Mouse (Mus musculus): ENCODE data around the gene Nckipsd. TPM values are rescaled to one million over a fixed set of nuclear protein-coding genes. Genes with fewer than 3 reads are reported as not detected.
A peak's percentile ranks its signal among the peaks of the same experiment; 100 is the strongest.

Gene Nckipsd
- total RNA-seq (2014; rRNA removed) (27.4 and 27.6 TPM in 2 replicates), polyA plus RNA-seq (2015; fragmentation: Nextera tagmentation; extraction: Ambion mirVana) (18.6 and 24.5 TPM in 2 replicates)

DNA sequence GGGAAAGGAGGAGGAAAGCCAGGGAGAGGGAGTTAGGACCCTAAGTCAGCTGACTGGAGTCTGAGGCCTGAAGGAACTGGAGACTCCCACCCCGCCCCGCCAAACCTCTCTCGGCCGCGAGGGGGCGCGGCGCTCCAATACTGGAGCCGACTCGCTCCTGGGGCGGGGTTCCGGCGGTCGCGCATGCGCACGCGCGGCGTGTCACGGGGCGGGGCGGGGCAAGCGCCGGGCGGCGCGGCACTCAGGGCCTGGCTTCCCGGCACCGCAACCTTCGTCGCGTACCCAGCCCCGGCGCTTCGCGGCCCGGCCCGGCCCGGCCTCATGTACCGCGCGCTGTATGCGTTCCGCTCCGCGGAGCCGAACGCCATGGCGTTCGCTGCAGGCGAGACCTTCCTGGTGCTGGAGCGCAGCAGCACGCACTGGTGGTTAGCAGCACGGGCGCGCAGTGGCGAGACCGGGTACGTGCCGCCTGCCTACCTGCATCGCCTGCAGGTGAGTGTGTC, at the start of gene Nckipsd:
Gene Nckipsd (plus strand): TSS at position 206 of the 503 bp plus-strand sequence.
- Histone ChIP-seq H3K4me1 (ENCODE audit: insufficient read depth) (0 out of 2 replicates have a peak, but pooled peaks cover 4% of the 10 kb centered on the region), H3K9ac (peak within 1 kb of the TSS; percentile 83), H3K27ac (ENCODE audit: low read depth, low read length) (peak within 1 kb of the TSS; percentile 75), H3K4me3 (ENCODE audit: low read depth, low read length) (peak within 1 kb of the TSS; percentile 82), H3K4me2 (ENCODE audit: low read depth) (peak within 1 kb of the TSS; percentile 86), H3K36me3 (ENCODE audit: insufficient read depth) (peaks cover 63% of the 10 kb centered on the region), H3K27me3 (ENCODE audit: insufficient read depth, low read length) (no peaks in the 10 kb centered on the region), H3K9me3 (ENCODE audit: low read length) (no peaks in the 10 kb centered on the region)
- 2% methylated on average over 56 of the region's 62 CpGs for WGBS
- DNase-seq (peak; percentile 97), ATAC-seq (peak; percentile 91)
- TF ChIP-seq CTCF (IDR thresholded peaks at IDR 0.05; ENCODE audit: low read depth): peak; percentile 81

DNA sequence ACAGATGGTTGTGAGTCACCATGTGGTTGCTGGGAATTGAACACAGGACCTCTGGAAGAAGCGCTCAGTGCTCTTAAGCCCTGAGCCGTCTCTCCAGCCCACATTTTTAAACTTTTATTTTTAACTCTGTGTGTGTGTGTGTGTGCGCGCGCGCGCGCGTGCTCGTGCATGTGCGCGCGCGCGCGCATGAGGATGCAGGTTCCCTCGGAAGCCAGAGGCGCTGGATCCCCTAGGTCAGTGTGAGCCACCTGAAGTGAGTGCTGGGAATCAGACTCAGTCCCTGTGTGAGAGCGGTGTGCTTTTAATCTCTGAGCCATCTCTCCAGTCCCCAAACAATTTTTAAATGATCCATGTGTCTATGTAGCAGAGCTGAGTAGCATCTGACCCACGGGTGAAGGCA, 49.0 kb upstream of the Nckipsd start:
- H3K36me3 ChIP-seq (ENCODE audit: insufficient read depth): no peaks in the 10 kb centered on the region
- H3K27me3 ChIP-seq (ENCODE audit: insufficient read depth, low read length): no peaks in the 10 kb centered on the region
- H3K4me3 ChIP-seq (ENCODE audit: low read depth, low read length): no peak overlapping the region
- no peak overlapping the region for H3K27ac ChIP-seq (ENCODE audit: low read depth, low read length)
- no peak for ATAC-seq
- H3K4me2 ChIP-seq (ENCODE audit: low read depth): no peak overlapping the region
- TF ChIP-seq CTCF (IDR thresholded peaks at IDR 0.05; ENCODE audit: low read depth): no peak
- H3K9me3 ChIP-seq (ENCODE audit: low read length): no peaks in the 10 kb centered on the region
- no peak for DNase-seq
- H3K9ac ChIP-seq: no peak overlapping the region
- H3K4me1 ChIP-seq (ENCODE audit: insufficient read depth): no peaks in the 10 kb centered on the region
- WGBS: 96% methylated on average over 20 of the region's 20 CpGs

DNA sequence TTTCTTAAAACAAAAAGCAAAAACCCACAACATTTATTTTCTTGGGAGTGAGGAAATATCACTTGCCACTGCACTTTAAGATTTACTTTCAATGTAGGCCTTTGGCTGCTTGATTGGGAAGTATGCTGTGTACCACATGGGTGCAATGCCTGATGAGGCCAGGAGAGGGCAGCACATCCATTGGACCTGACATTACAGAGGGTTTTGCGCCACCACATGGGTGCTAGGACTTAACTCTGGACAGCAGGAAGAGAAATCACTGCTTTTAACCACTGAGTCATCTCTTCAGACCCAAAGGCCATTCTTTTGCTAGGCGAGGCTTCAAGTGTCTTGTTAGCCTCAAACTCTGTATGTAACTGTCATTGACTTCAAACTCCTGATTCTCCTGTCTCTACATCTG, 48.4 kb upstream of the Nckipsd start:
- Histone ChIP-seq H3K9me3 (ENCODE audit: low read length) (no peaks in the 10 kb centered on the region), H3K27me3 (ENCODE audit: insufficient read depth, low read length) (no peaks in the 10 kb centered on the region), H3K36me3 (ENCODE audit: insufficient read depth) (no peaks in the 10 kb centered on the region), H3K27ac (ENCODE audit: low read depth, low read length) (no peak overlapping the region), H3K9ac (no peak overlapping the region), H3K4me2 (ENCODE audit: low read depth) (no peak overlapping the region), H3K4me3 (ENCODE audit: low read depth, low read length) (no peak overlapping the region), H3K4me1 (ENCODE audit: insufficient read depth) (no peaks in the 10 kb centered on the region)
- TF ChIP-seq CTCF (IDR thresholded peaks at IDR 0.05; ENCODE audit: low read depth): peak; percentile 72
- WGBS: 67% methylated on average over 2 of the region's 2 CpGs
- ATAC-seq (no peak), DNase-seq (peak; percentile 35)

DNA sequence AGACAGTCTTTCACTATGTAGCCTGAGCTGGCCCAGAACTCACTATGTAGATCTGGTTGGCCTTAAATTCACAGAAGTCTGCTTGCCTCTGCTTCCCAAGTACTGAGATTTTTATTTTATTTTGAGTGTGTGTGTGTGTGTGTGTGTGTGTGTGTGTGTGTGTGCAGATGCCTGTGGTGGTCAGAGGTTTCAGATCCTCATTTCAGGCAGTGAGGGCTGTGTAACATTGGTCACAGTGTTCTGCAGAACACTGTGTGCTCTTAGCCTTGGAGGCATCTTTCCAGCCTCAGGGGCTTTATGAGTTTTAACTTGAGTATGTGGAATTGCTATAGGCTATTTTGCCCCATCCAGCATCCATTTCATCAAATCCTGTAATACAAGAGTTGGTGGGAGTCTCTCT, 46.6 kb upstream of the Nckipsd start:
- H3K27ac ChIP-seq (ENCODE audit: low read depth, low read length): no peak overlapping the region
- H3K36me3 ChIP-seq (ENCODE audit: insufficient read depth): no peaks in the 10 kb centered on the region
- H3K9me3 ChIP-seq (ENCODE audit: low read length): no peaks in the 10 kb centered on the region
- no peak for DNase-seq
- no peak overlapping the region for H3K4me3 ChIP-seq (ENCODE audit: low read depth, low read length)
- H3K4me2 ChIP-seq (ENCODE audit: low read depth): no peak overlapping the region
- H3K9ac ChIP-seq: no peak overlapping the region
- TF ChIP-seq CTCF (IDR thresholded peaks at IDR 0.05; ENCODE audit: low read depth): no peak
- no peaks in the 10 kb centered on the region for H3K4me1 ChIP-seq (ENCODE audit: insufficient read depth)
- ATAC-seq: no peak
- H3K27me3 ChIP-seq (ENCODE audit: insufficient read depth, low read length): no peaks in the 10 kb centered on the region; the same call in 1 of the 2 replicates

DNA sequence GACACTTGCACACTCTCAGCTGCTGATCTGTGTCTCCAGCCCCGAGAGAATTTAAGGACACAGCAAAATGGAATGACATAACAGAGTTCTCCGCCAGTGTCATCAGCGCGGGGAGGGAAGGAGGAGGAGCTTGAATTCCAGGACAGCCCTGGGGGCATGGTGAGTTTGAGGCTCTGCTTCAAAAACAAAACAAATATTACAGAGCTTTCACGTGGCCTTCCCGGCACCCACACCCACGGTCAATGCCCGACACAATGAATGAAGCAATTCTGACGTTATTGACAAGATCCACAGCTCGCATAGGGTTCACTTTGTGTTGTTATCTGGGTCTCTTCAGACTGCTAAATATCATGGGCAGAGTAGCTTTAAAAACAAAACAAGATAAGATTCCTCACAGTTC, 43.2 kb upstream of the Nckipsd start:
- Histone ChIP-seq H3K9me3 (ENCODE audit: low read length) (no peaks in the 10 kb centered on the region), H3K4me1 (ENCODE audit: insufficient read depth) (no peaks in the 10 kb centered on the region), H3K36me3 (ENCODE audit: insufficient read depth) (no peaks in the 10 kb centered on the region), H3K9ac (no peak overlapping the region), H3K4me2 (ENCODE audit: low read depth) (no peak overlapping the region), H3K4me3 (ENCODE audit: low read depth, low read length) (no peak overlapping the region), H3K27ac (ENCODE audit: low read depth, low read length) (no peak overlapping the region), H3K27me3 (ENCODE audit: insufficient read depth, low read length) (no peaks in the 10 kb centered on the region; the same call in 1 of the 2 replicates)
- ATAC-seq: no peak
- TF ChIP-seq CTCF (IDR thresholded peaks at IDR 0.05; ENCODE audit: low read depth): no peak
- no peak for DNase-seq
- 79% methylated on average over 10 of the region's 10 CpGs for WGBS

DNA sequence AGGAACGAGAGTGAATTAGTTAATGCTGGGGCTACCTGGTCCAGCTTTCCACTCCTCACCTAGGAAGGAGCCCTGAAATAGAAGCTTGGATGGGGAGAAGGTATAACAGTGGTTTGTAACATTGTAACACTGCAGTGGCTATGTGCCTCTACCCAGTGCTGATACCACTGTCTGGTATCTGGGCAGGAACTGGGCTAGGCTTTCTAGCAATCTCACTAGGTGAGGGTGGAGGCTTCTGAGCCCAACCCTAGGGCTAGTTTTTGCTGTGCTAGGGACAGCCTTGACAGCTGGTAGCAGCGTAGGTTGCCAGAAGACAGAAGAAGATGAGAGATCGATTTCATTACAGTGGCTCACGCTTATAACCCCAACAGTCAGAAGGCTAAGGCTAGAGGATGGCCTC, 31.6 kb upstream of the Nckipsd start:
- no peaks in the 10 kb centered on the region for H3K36me3 ChIP-seq (ENCODE audit: insufficient read depth)
- no peaks in the 10 kb centered on the region for H3K9me3 ChIP-seq (ENCODE audit: low read length)
- H3K9ac ChIP-seq: no peak overlapping the region
- no peak for TF ChIP-seq CTCF (IDR thresholded peaks at IDR 0.05; ENCODE audit: low read depth)
- no peak for DNase-seq
- H3K27me3 ChIP-seq (ENCODE audit: insufficient read depth, low read length): no peaks in the 10 kb centered on the region
- no peak overlapping the region for H3K4me2 ChIP-seq (ENCODE audit: low read depth)
- no peak overlapping the region for H3K27ac ChIP-seq (ENCODE audit: low read depth, low read length)
- no peak overlapping the region for H3K4me3 ChIP-seq (ENCODE audit: low read depth, low read length)
- no peak for ATAC-seq
- 92% methylated on average over 4 of the region's 4 CpGs for WGBS
- H3K4me1 ChIP-seq (ENCODE audit: insufficient read depth): no peaks in the 10 kb centered on the region

DNA sequence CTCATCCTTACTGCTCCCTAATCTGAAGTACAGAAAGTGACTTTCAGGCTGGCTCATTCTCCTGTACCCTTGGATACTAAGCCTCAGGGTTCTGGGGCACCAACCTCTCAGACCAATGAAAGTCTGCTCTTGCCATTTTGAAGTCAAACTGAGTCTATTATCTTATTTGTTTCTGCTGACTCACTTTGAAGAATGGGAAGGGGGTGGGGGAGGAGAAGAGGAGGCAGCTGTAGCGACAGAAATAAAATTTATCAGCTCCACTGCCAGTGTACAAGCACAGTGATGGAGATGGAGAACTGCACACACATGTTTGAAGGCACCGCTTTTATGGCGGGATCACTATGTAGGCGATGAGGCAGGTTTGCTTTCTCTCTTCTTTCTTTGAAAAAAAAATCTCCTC, 30.9 kb upstream of the Nckipsd start:
- H3K27ac ChIP-seq (ENCODE audit: low read depth, low read length): no peak overlapping the region
- no peak for ATAC-seq
- H3K27me3 ChIP-seq (ENCODE audit: insufficient read depth, low read length): no peaks in the 10 kb centered on the region
- H3K4me1 ChIP-seq (ENCODE audit: insufficient read depth): no peaks in the 10 kb centered on the region
- WGBS: 77% methylated on average over 4 of the region's 4 CpGs
- no peak for TF ChIP-seq CTCF (IDR thresholded peaks at IDR 0.05; ENCODE audit: low read depth)
- DNase-seq: no peak
- H3K4me2 ChIP-seq (ENCODE audit: low read depth): no peak overlapping the region
- H3K36me3 ChIP-seq (ENCODE audit: insufficient read depth): no peaks in the 10 kb centered on the region
- H3K9me3 ChIP-seq (ENCODE audit: low read length): no peaks in the 10 kb centered on the region
- no peak overlapping the region for H3K9ac ChIP-seq
- no peak overlapping the region for H3K4me3 ChIP-seq (ENCODE audit: low read depth, low read length)
